Mouse (Mus musculus): ENCODE measurements around the gene Gm13277. TPM values are rescaled to one million over a fixed set of nuclear protein-coding genes. Genes with fewer than 3 reads are reported as not detected.
"Not testable (repeated sequence)": the region's sequence is repeated elsewhere in the genome, so short reads cannot be mapped to it uniquely, and the experiment has no call there.

The Gm13277 gene
- polyA plus RNA-seq, 2 experiments: not detected

DNA sequence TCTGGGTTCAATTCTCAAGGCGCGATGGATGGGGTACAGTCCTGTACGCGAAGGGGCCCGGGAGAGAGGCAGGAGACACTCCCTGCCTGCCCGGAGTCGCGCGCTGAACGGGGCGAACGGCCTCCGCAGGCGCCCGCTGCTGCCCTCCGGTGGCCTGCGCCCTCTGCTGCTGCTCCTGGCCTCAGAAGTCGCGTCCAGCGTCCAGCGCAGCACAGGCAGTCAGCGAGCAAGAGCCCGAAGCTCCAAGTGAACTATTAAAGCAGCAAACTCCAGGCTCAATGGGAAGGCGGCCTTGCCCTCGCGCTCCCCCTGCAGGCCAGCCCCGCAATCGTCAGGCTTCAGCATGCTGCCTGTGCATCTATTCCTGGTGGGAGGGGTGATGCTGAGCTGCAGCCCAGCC is 28.0 kb upstream of the Gm13277 start:
- not testable (repeated sequence) for H3K9me3 ChIP-seq (ENCODE audit: control insufficient read depth, low read length); H3K27me3 ChIP-seq (ENCODE audit: control insufficient read depth, insufficient read depth, low read length); H3K9ac ChIP-seq (replicated peaks); H3K36me3 ChIP-seq (replicated peaks; ENCODE audit: control insufficient read depth, insufficient read depth, low read depth); H3K27ac ChIP-seq; ATAC-seq (ENCODE audit: insufficient read depth); H3K4me1 ChIP-seq (replicated peaks; ENCODE audit: control insufficient read depth in 2 of 2, insufficient read depth in 2 of 2, low read length in 1 of 2)
- DNase-seq (ENCODE audit: low read depth in 3 of 3, low spot score in 3 of 3): peak in 1 of 3 experiments; percentile 67
- peak; percentile 75 for TF ChIP-seq CTCF (IDR thresholded peaks at IDR 0.05; ENCODE audit: low read depth)
- under 1% methylated on average over 24 of the region's 28 CpGs for WGBS (ENCODE audit: insufficient replicate concordance)
- H3K4me3 ChIP-seq (ENCODE audit: insufficient read depth in 1 of 2, low read depth in 2 of 2, low read length in 2 of 2): peak overlapping the region; percentile 6 to 43; a peak in 3 of 4 replicates
- peak overlapping the region; percentile 42 for H3K4me2 ChIP-seq (ENCODE audit: low read depth)

DNA sequence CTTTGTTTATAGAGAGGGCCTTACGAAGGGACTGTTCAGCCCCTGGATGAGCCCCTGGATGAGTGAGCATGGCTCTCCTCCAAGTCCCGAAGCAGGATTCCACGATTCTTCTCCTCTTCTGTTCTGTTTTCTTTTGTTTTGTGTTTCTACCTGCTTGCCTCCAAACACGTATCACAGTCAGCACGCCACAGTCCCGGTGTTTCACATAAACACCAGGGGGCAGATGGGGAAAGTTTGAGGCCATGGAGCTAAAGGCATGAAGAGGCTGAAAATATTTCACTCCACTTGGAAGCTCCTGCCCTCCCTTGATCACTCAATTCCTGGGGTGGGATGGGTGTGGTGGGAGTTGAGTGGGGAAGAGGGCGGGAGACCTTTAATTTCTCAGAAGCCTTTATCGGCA is 26.7 kb upstream of the Gm13277 start:
- H3K9ac ChIP-seq (replicated peaks); H3K9me3 ChIP-seq (ENCODE audit: control insufficient read depth, low read length); H3K4me1 ChIP-seq (replicated peaks; ENCODE audit: control insufficient read depth in 2 of 2, insufficient read depth in 2 of 2, low read length in 1 of 2); ATAC-seq (ENCODE audit: insufficient read depth); H3K4me3 ChIP-seq (ENCODE audit: insufficient read depth in 1 of 2, low read depth in 2 of 2, low read length in 2 of 2); H3K4me2 ChIP-seq (ENCODE audit: low read depth); DNase-seq (ENCODE audit: low read depth in 3 of 3, low spot score in 3 of 3); H3K27ac ChIP-seq; H3K27me3 ChIP-seq (ENCODE audit: control insufficient read depth, insufficient read depth, low read length); H3K36me3 ChIP-seq (replicated peaks; ENCODE audit: control insufficient read depth, insufficient read depth, low read depth): not testable (repeated sequence)
- 58% methylated on average over 6 of the region's 8 CpGs for WGBS (ENCODE audit: insufficient replicate concordance)

DNA sequence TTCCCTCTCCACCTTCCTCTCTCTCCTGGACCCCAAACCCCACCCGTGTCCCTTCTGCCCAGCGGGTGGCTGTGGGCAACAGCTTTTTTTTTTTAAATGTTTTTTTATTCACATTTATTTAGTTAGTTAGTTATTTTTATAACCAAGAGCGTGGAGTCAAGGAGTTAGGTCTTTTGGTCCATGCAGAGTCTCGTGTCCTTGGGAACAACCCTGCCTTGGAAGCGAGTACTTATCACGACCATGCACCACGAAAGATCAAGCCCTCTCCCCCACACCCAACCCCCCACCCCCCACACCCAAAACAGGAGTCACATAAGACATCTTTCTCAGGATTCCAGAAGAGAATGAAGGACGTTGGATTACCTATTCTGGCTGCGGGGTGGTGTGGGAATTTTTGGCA is 26.1 kb upstream of the Gm13277 start:
- not testable (repeated sequence) for H3K4me3 ChIP-seq (ENCODE audit: insufficient read depth in 1 of 2, low read depth in 2 of 2, low read length in 2 of 2); DNase-seq (ENCODE audit: low read depth in 3 of 3, low spot score in 3 of 3); H3K4me2 ChIP-seq (ENCODE audit: low read depth); H3K4me1 ChIP-seq (replicated peaks; ENCODE audit: control insufficient read depth in 2 of 2, insufficient read depth in 2 of 2, low read length in 1 of 2); ATAC-seq (ENCODE audit: insufficient read depth); H3K36me3 ChIP-seq (replicated peaks; ENCODE audit: control insufficient read depth, insufficient read depth, low read depth); H3K27ac ChIP-seq; H3K27me3 ChIP-seq (ENCODE audit: control insufficient read depth, insufficient read depth, low read length); H3K9ac ChIP-seq (replicated peaks); H3K9me3 ChIP-seq (ENCODE audit: control insufficient read depth, low read length)
- WGBS (ENCODE audit: insufficient replicate concordance): 41% methylated on average over 9 of the region's 9 CpGs

DNA sequence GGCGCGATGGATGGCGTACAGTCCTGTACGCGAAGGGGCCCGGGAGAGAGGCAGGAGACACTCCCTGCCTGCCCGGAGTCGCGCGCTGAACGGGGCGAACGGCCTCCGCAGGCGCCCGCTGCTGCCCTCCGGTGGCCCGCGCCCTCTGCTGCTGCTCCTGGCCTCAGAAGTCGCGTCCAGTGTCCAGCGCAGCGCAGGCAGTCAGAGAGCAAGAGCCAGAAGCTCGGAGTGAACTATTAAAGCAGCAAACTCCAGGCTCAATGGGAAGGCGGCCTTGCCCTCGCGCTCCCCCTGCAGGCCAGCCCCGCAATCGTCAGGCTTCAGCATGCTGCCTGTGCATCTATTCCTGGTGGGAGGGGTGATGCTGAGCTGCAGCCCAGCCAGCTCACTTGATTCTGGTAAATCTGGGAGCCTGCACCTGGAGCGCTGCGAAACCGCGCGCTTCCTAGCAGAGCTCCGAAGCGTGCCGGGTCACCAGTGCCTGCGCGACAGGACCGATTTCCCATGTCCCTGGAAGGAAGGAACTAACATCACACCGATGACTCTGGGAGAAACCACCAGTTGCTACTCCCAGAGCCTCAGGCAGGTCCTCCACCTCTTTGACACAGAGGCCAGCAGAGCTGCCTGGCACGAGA is 24.9 kb upstream of the Gm13277 start:
- not testable (repeated sequence) for H3K36me3 ChIP-seq (replicated peaks; ENCODE audit: control insufficient read depth, insufficient read depth, low read depth); H3K9me3 ChIP-seq (ENCODE audit: control insufficient read depth, low read length); H3K27me3 ChIP-seq (ENCODE audit: control insufficient read depth, insufficient read depth, low read length); ATAC-seq (ENCODE audit: insufficient read depth); H3K9ac ChIP-seq (replicated peaks); H3K27ac ChIP-seq; H3K4me1 ChIP-seq (replicated peaks; ENCODE audit: control insufficient read depth in 2 of 2, insufficient read depth in 2 of 2, low read length in 1 of 2)
- 5% methylated on average over 23 of the region's 42 CpGs for WGBS (ENCODE audit: insufficient replicate concordance)
- H3K4me3 ChIP-seq (ENCODE audit: insufficient read depth in 1 of 2, low read depth in 2 of 2, low read length in 2 of 2): peak overlapping the region; percentile 39 to 48
- H3K4me2 ChIP-seq (ENCODE audit: low read depth): peak overlapping the region; percentile 63
- TF ChIP-seq CTCF (IDR thresholded peaks at IDR 0.05; ENCODE audit: low read depth): peak; percentile 73
- peak in 1 of 3 experiments; percentile 52 for DNase-seq (ENCODE audit: low read depth in 3 of 3, low spot score in 3 of 3)

GRCm38 (mm10) chr4:88773534-88773933 is 14.9 kb upstream of the Gm13277 start, which contains the start of gene Gm13290:
Gene Gm13290, plus strand, starts transcription at chr4:88773834.
- no CpG with 5 or more reads among the region's 32 CpGs for whole genome bisulfite sequencing (ENCODE audit: insufficient replicate concordance)
- not testable (repeated sequence) for H3K9ac ChIP-seq (replicated peaks); DNase-seq (ENCODE audit: low read depth in 3 of 3, low spot score in 3 of 3); ATAC-seq (ENCODE audit: insufficient read depth); H3K27me3 ChIP-seq (ENCODE audit: control insufficient read depth, insufficient read depth, low read length); H3K4me2 ChIP-seq (ENCODE audit: low read depth); H3K36me3 ChIP-seq (replicated peaks; ENCODE audit: control insufficient read depth, insufficient read depth, low read depth); H3K4me1 ChIP-seq (replicated peaks; ENCODE audit: control insufficient read depth in 2 of 2, insufficient read depth in 2 of 2, low read length in 1 of 2); H3K4me3 ChIP-seq (ENCODE audit: insufficient read depth in 1 of 2, low read depth in 2 of 2, low read length in 2 of 2); H3K9me3 ChIP-seq (ENCODE audit: control insufficient read depth, low read length); H3K27ac ChIP-seq

DNA sequence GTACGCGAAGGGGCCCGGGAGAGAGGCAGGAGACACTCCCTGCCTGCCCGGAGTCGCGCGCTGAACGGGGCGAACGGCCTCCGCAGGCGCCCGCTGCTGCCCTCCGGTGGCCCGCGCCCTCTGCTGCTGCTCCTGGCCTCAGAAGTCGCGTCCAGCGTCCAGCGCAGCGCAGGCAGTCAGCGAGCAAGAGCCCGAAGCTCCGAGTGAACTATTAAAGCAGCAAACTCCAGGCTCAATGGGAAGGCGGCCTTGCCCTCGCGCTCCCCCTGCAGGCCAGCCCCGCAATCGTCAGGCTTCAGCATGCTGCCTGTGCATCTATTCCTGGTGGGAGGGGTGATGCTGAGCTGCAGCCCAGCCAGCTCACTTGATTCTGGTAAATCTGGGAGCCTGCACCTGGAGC is 11.8 kb upstream of the Gm13277 start, which contains the start of gene Gm13289:
Gm13289 (plus strand) TSS at position 301 of the 400 bp plus-strand sequence.
- not testable (repeated sequence) for H3K9ac ChIP-seq (replicated peaks); H3K9me3 ChIP-seq (ENCODE audit: control insufficient read depth, low read length); ATAC-seq (ENCODE audit: insufficient read depth); H3K4me1 ChIP-seq (replicated peaks; ENCODE audit: control insufficient read depth in 2 of 2, insufficient read depth in 2 of 2, low read length in 1 of 2); DNase-seq (ENCODE audit: low read depth in 3 of 3, low spot score in 3 of 3); H3K27me3 ChIP-seq (ENCODE audit: control insufficient read depth, insufficient read depth, low read length); H3K27ac ChIP-seq; H3K36me3 ChIP-seq (replicated peaks; ENCODE audit: control insufficient read depth, insufficient read depth, low read depth); H3K4me2 ChIP-seq (ENCODE audit: low read depth); H3K4me3 ChIP-seq (ENCODE audit: insufficient read depth in 1 of 2, low read depth in 2 of 2, low read length in 2 of 2)
- WGBS (ENCODE audit: insufficient replicate concordance): no CpG with 5 or more reads among the region's 29 CpGs

GRCm38 (mm10) chr4:88779550-88779949 is 8.9 kb upstream of the Gm13277 start, which contains the start of gene Gm13272:
Gene Gm13272, plus strand, starts transcription at chr4:88779850.
- H3K36me3 ChIP-seq (replicated peaks; ENCODE audit: control insufficient read depth, insufficient read depth, low read depth); H3K27me3 ChIP-seq (ENCODE audit: control insufficient read depth, insufficient read depth, low read length); DNase-seq (ENCODE audit: low read depth in 3 of 3, low spot score in 3 of 3); H3K4me2 ChIP-seq (ENCODE audit: low read depth); H3K4me1 ChIP-seq (replicated peaks; ENCODE audit: control insufficient read depth in 2 of 2, insufficient read depth in 2 of 2, low read length in 1 of 2); ATAC-seq (ENCODE audit: insufficient read depth); H3K4me3 ChIP-seq (ENCODE audit: insufficient read depth in 1 of 2, low read depth in 2 of 2, low read length in 2 of 2); H3K9ac ChIP-seq (replicated peaks); H3K9me3 ChIP-seq (ENCODE audit: control insufficient read depth, low read length); H3K27ac ChIP-seq: not testable (repeated sequence)
- WGBS (ENCODE audit: insufficient replicate concordance): no CpG with 5 or more reads among the region's 29 CpGs

DNA sequence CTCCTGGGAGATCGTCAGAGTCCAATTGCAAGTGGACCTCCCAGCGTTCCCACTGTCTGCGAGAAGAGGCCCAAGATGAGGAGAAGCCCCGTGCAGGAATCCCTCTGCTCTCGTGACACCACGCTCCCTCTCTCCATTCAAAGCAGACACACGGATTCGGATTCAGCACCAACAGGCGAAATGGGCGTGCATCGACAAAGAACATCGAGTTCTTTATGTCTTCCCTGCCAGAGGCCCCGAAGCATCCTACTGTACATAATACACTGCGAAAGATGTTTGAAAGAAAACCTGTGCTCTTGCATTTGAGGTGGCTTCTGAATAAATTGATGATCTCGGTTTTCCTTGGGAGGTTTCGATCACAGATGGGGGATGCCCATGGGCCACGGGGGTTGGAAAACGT is 8.1 kb upstream of the Gm13277 start:
- not testable (repeated sequence) for H3K4me1 ChIP-seq (replicated peaks; ENCODE audit: control insufficient read depth in 2 of 2, insufficient read depth in 2 of 2, low read length in 1 of 2); H3K9ac ChIP-seq (replicated peaks); H3K4me2 ChIP-seq (ENCODE audit: low read depth); ATAC-seq (ENCODE audit: insufficient read depth); H3K4me3 ChIP-seq (ENCODE audit: insufficient read depth in 1 of 2, low read depth in 2 of 2, low read length in 2 of 2); H3K36me3 ChIP-seq (replicated peaks; ENCODE audit: control insufficient read depth, insufficient read depth, low read depth); H3K27ac ChIP-seq; H3K27me3 ChIP-seq (ENCODE audit: control insufficient read depth, insufficient read depth, low read length); DNase-seq (ENCODE audit: low read depth in 3 of 3, low spot score in 3 of 3); H3K9me3 ChIP-seq (ENCODE audit: control insufficient read depth, low read length)
- WGBS (ENCODE audit: insufficient replicate concordance): 33% methylated on average over 15 of the region's 18 CpGs

Data from liver, embryonic 14.5 days (tissue).